Mouse (Mus musculus) bone marrow macrophage, adult 2 months (primary cell): ENCODE measurements around the gene Fbxo28. TPM values are rescaled to one million over a fixed set of nuclear protein-coding genes. Genes with fewer than 3 reads are reported as not detected.
"Not testable (repeated sequence)": the region's sequence is repeated elsewhere in the genome, so short reads cannot be mapped to it uniquely, and the experiment has no call there.

ENCODE experiments used
- H3K27ac ChIP-seq: 2 replicates; pipeline ENCODE4 v1.5.1; 2012; ENCODE audit warnings: low read depth, low read length; ENCODE audit not compliant: insufficient read depth
- H3K4me1 ChIP-seq: 2 replicates; pipeline ENCODE4 v1.6.1; 2012; ENCODE audit warnings: low read length; ENCODE audit not compliant: control insufficient read depth, insufficient read depth
- H3K4me3 ChIP-seq: 2 replicates; pipeline ENCODE4 v1.5.1; 2012; ENCODE audit warnings: mild to moderate bottlenecking, low read length, moderate library complexity; ENCODE audit not compliant: insufficient read depth
- CTCF ChIP-seq: IDR thresholded peaks from 2 replicates; pipeline ENCODE4 v1.5.1; 2012; ENCODE audit warnings: low read depth, mild to moderate bottlenecking, low read length, moderate library complexity
- POLR2A ChIP-seq: IDR thresholded peaks from 2 replicates; pipeline ENCODE4 v1.6.1; 2012; ENCODE audit warnings: mild to moderate bottlenecking, low read depth, low read length, borderline replicate concordance
- polyA plus RNA-seq: library from polyadenylated mRNA; stranded (reverse); fragments of >200 nt; gene quantifications from 2 replicates; pipeline ENCODE4 v1.2.4, GENCODE M21; 2012; ENCODE audit not compliant: missing spikeins, insufficient read depth, insufficient read length

The Fbxo28 gene
- polyA plus RNA-seq, 1 experiment = 23.6 TPM

DNA sequence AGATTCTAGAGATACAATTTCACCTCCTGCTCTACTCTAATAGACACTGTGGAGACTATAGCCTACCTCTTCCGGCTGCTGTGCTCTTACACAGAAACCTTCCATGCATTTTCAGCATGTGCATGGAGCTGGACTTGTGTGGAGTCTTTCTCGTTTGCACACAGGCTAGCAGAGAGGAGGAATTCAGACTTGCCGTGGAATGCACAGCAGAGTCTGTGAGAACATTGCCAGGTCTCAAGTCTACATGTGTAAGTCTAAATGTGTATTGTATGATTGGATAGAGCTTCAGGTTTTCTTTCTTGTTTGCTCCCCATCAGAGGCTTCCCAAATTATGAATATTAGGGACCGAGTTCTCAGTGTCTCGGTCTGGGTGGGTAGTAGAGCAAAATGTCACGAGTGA is 44.6 kb downstream of the Fbxo28 start:
- Histone ChIP-seq H3K4me1 (peaks cover 12% of the 10 kb centered on the region), H3K27ac (no peak overlapping the region), H3K4me3 (no peak overlapping the region)
- TF ChIP-seq POLR2A = no peak
- TF ChIP-seq CTCF = no peak

DNA sequence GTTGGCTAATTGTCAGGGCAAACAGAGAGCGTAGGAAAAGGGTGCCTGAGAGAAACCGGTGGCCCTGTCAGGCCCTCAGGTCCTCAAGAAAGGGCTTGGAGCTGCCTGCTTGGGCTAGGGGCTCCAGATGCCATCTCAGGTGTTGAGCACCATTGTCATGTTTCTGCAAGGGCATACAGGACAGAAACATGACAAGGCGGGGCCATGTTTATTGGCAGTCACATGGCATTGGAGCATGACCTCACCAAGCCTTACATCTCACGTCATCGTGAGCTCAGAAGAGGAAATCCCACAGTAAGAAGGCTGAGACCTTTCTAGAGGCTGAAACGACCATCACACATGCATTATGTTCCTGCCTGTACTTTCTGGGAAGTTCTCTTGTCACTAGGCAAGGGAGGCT is 45.3 kb downstream of the Fbxo28 start:
- Histone ChIP-seq H3K27ac (no peak overlapping the region), H3K4me3 (no peak overlapping the region)
- no peak for TF ChIP-seq CTCF

DNA sequence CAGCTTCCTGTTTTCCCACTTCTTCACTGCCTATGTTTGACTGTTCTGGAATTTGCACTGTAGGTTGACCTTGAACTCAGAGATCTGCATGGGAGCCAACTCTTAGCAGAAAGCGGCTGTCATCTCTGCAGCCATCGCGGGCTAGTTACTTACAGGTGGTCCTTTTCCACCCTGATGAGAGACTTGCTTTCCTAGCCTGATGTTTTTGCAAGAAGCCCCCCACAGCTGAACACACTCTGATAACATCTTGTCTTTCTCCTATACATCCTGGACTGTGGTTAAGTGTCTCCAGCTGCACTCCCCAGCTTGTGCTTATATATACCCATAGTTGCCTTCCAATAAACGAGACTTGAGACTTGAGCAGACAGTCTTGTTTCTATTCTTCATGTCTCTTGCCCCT is 49.1 kb downstream of the Fbxo28 start:
- TF ChIP-seq POLR2A = no peak
- no peak for TF ChIP-seq CTCF
- Histone ChIP-seq H3K27ac (peak overlapping the region; percentile 67), H3K4me1 (peaks cover 39% of the 10 kb centered on the region), H3K4me3 (no peak overlapping the region)

More for the DNA sequence above, 45.3 kb downstream of the Fbxo28 start:
- H3K4me1 ChIP-seq = peaks cover 19% of the 10 kb centered on the region

DNA sequence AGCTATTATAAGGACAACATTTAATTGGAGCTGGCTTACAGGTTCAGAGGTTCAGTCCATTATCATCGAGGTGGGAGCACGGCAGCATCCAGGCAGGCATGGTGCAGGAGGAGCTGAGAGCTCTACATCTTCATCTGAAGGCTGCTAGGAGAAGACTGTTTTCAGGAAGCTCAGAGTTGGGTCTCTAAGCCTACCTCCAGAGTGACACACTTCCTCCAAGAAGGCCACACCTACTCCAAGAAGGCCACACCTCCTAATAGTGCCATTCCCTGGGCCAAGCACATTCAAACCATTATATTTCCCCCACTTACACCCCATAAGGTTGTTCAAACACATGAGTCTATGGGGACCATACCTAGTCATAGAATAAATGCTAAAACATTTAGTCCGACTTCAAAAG is 50.7 kb downstream of the Fbxo28 start:
- not testable (repeated sequence) for H3K27ac ChIP-seq, H3K4me3 ChIP-seq
- H3K4me1 ChIP-seq = peaks cover 39% of the 10 kb centered on the region

DNA sequence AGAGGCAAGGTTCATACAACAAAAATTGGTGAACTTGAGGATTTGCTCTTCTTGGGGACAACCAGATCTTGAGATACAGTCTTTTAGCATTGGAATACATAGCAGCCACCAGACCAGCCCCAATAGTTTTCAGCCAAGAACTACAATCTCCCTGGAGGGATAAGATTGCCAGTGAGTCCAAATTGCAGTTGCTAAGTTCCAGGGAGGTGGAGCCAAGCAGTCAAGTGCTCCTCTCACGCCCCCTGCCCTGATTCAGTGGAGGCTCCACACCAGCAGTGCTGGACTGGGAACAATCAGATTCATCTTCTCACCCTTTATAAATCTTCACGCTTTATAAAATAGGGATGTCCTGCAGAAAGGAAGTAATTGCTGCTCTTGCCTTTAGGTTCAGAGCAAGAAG is 51.6 kb downstream of the Fbxo28 start:
- H3K27ac ChIP-seq = no peak overlapping the region
- H3K4me1 ChIP-seq = peaks cover 39% of the 10 kb centered on the region
- TF ChIP-seq POLR2A = no peak
- no peak overlapping the region for H3K4me3 ChIP-seq

DNA sequence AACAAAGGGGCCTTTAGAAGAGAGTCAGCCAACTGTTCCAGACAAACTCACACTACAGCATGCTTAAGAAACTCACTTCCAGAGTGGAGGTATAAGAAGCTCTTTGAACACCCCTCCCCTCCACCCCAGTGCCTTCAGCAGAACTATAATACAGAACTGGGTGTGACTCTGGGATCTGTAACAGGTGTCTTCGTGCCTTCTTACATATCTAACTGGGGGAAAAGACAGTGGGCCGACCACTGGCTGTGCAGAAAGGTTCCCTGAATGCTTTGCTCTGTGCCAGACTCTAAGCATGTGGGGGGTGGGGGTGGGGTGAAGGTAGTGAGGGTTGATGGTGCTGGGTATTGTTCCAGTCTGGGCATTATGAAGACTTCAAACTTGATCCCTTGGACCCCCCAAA is 52.8 kb downstream of the Fbxo28 start:
- Histone ChIP-seq H3K27ac (no peak overlapping the region), H3K4me3 (no peak overlapping the region), H3K4me1 (peaks cover 46% of the 10 kb centered on the region)
- TF ChIP-seq POLR2A (no peak), CTCF (no peak)

DNA sequence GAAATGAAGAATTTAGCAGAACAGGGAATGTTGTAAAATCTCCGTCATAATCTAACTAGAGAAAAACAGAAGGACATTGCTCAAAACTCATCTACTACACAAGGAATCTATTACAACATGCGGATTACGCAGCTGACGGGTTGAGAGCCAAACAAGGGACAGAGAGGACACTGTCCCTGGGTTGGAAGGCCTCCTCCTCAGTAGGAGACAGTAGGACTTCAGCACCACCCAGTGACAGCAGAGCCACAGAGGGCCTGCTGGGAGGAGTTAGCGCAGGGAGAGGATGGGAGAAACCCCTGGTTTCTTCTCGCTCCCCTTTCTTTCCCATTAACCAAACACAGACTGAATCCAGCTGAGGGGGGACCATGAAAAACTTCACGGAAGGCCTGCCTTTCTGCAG is 53.6 kb downstream of the Fbxo28 start:
- Histone ChIP-seq H3K27ac (no peak overlapping the region), H3K4me3 (no peak overlapping the region), H3K4me1 (peaks cover 45% of the 10 kb centered on the region)
- TF ChIP-seq CTCF = no peak
- no peak for TF ChIP-seq POLR2A

DNA sequence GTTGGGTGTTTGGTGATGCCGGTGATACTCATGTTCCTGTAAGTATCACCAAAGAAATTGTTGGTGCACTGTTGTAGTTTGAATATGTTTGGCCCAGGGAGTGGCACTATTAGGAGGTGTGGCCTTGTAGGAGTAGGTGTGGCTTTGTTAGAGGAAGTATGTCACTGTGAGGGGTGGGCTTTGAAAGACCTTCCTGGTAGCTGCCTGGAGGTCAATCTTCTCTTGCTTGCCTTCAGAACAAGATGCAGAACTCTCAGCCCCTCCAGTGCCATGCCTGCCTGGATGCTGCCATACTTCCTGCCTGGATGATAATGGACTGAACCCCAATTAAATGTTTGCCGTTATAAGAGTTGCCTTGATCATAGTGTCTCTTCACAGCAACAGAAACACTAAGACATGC is 56.6 kb downstream of the Fbxo28 start:
- Histone ChIP-seq H3K4me3 (no peak overlapping the region), H3K4me1 (peaks cover 33% of the 10 kb centered on the region), H3K27ac (no peak overlapping the region)
- no peak for TF ChIP-seq CTCF
- no peak for TF ChIP-seq POLR2A

DNA sequence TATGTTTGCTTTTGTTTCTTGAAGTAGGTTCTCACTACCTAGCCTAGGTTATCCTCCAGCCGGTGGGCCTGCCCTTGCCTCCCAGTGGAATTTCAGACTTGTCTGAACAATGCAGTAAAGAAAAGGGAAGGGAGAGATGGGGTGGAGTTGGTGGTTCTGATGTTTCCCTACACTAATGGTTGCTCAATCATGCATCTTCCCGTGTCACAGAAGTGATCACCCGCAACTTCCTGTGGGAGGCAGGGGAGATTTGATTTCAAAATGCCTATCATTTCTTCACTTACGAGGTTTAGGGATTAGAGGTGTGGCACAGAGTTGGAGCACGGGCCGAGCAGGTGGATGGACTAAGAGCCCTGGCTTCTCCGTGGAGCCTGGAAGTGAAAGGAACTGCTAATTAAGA is 58.2 kb downstream of the Fbxo28 start:
- TF ChIP-seq POLR2A = no peak
- TF ChIP-seq CTCF = no peak
- Histone ChIP-seq H3K4me1 (peaks cover 26% of the 10 kb centered on the region), H3K4me3 (peak overlapping the region; percentile 10; the same call in 1 of the 2 replicates), H3K27ac (peak overlapping the region; percentile 87)

DNA sequence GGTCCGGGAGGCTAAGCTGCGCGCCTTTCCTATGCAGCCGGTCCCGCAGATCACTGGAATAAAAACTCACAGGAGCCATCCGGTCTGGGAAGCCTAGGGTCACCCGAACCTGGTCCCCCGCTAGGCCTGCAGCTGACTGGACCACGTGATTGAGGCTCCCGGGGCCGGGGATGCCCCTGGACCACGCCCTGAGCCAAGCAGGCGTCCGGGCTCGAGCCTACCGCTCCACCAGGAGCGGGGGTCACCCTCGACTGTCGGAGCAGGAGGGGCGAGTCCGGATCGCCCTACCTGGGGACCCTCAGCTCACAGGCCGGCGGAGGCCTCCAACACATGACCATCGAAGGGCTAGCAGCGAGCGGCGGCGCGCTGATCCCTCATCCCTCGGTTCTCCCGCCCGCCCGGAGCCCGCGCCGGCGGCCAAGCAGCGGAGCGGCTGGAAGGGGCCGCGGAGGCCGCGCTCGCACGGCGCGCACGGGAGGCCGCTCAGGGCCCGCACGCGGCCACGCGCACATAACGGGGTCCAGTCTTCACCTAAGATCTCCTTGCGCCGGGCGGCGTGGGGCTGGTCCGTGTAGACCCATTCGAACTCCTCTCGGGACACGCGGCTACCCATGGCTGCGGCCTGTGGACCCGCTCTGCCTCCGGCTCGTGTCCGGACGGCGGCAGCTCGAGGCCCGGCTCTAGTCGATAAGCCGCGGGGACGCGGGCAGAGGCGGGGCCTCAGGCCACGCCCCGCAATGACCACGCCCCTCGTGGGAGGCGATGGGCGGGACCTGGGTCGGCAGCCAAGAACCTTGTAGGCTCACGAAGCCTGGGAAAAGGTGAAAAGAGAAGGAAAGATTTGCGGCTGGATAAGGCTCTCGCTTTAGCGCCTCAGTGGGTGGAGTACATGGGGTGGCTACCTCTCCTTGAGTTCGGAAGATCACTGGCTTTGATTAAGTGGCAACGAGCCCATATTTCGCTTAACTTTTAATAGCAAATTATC is 59.0 kb downstream of the Fbxo28 start, which contains the start of gene Degs1:
Gene Degs1, minus strand, starts transcription at position 714 of the 985 bp plus-strand sequence.
- Histone ChIP-seq H3K4me3 (peak within 1 kb of the TSS; percentile 71), H3K4me1 (peaks cover 23% of the 10 kb centered on the region), H3K27ac (peak within 1 kb of the TSS; percentile 87)
- TF ChIP-seq CTCF (no peak), POLR2A (0 out of 2 replicates have a peak, but pooled peaks have one; percentile 93)
